Mouse (Mus musculus) brain, embryonic 14.5 days (tissue): ENCODE data around the gene Osbpl9. TPM values are rescaled to one million over a fixed set of nuclear protein-coding genes. Genes with fewer than 3 reads are reported as not detected.
A peak's percentile ranks its signal among the peaks of the same experiment; 100 is the strongest.

Source experiments
- DNase-seq: peaks from one replicate; pipeline ENCODE4 v3.0.0-alpha.2; 2011; ENCODE audit warnings: low read depth
- CTCF ChIP-seq: fragments of 200-500 bp; IDR thresholded peaks from 2 replicates; pipeline ENCODE4 v1.5.1; 2012; ENCODE audit warnings: inconsistent platforms, mild to moderate bottlenecking, moderate library complexity, borderline replicate concordance; ENCODE audit not compliant: insufficient read depth, insufficient read length; ENCODE audit errors: extremely low read depth
- POLR2A ChIP-seq: fragments of 200-500 bp; IDR thresholded peaks from 2 replicates; pipeline ENCODE4 v1.6.1; 2012; ENCODE audit warnings: mild to moderate bottlenecking, inconsistent platforms, borderline replicate concordance; ENCODE audit not compliant: poor library complexity, insufficient read depth, insufficient read length, severe bottlenecking; ENCODE audit errors: extremely low read depth
- polyA plus RNA-seq: library from polyadenylated mRNA; depleted of rRNA; stranded (reverse); fragments of >200 nt; gene quantifications from 2 replicates; pipeline ENCODE4 v1.2.3, GENCODE M21; 2012; rRNA removed

Gene Osbpl9
- polyA plus RNA-seq: 79.1 and 85.6 TPM in 2 replicates

DNA sequence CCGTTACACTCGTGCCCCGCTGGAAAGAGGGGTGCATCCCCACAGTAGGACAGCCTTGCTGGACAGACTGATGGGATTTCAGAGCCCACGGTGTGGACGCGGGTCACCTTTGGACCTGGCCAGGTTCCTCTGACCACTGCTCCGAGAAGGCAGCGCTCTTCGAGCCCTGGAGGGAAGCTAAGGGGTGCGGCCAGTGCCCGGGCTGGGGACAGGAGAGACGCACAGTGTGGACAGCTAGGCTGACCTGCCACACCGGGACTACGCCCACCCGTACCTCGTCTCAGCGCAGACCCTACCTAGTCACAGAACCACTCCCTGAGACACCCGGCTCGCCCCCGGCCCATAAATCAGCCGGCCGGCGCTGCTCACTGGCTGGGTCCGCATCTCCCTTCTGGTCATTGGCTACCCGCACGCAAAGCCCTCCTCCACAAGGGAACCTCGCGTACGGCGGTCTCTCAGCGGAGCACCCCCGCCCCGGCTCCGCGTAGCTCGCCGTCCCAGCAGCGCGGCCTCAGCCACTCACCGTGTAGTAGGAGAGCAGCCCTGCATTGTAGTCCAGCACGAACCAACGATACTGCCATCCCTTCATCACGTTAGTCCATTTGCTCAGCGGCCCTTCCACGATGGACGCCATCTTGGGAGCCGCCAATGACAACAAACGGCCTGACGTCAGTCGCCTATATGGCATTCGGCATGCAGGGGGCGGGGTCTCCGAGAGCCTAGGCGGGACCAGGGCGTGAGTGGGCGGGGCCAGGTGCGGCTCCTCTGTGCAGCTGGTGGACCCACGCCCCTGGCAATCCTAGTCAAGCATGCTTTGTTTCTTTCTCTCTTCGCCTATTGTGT lies at the start of gene Osbpl9:
Osbpl9 (minus strand) TSS at position 691 of the 843 bp plus-strand sequence.
- no peak for TF ChIP-seq CTCF
- peak; percentile 49; the same call in 1 of the 2 replicates for TF ChIP-seq POLR2A

DNA sequence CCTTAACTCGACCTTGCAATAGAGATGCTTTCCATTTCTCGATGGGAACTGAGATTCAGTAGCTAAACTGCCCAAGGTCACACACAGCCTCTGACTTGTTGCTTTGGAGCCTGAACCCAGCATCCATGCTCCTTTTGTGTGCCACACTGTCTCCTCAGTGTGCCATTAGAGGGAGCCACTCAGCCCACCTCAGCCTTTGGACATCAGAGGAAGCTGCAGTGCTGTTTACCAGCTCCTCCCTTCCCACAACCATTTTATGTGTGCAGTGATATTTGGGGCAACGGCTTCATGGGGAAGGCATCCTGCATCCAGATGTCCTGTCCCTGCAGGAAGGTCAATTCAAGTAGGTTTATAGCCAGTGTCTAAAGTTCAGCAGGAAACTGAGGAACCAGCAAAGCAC lies 49.5 kb upstream of the Osbpl9 start:
- DNase-seq: no peak
- TF ChIP-seq CTCF: peak; percentile 48; the same call in 1 of the 2 replicates
- no peak for TF ChIP-seq POLR2A

More for the DNA sequence above, at the start of gene Osbpl9:
- peak; percentile 99 for DNase-seq

DNA sequence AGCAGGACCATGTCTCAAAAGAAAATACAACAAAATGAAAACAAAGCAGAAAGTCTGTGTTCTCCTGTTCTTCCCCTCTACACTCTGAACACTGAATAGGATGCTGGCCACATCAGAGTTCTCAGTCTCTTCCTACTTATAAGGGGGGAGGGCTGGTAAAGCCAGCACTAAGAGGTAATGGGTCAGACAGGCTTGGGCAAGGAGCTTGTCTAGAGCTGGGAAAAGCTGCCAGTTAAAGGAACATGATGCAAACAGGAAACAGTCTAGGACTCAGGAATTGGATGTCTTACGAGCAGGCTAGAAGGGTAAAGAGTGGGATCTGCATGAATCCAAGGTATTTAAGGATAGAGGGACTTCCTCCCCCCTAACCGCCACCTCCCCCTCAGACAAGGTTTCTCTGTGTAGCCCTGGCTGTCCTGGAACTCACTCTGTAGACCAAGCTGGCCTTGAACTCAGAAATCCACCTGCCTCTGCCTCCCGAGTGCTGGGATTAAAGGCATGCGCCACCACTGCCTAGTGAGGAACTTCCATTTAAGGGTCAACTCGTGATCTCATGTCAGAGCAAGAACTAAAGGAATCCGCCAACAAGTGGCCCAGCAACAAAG lies 43.0 kb upstream of the Osbpl9 start:
- TF ChIP-seq CTCF: no peak
- TF ChIP-seq POLR2A: no peak
- no peak for DNase-seq

DNA sequence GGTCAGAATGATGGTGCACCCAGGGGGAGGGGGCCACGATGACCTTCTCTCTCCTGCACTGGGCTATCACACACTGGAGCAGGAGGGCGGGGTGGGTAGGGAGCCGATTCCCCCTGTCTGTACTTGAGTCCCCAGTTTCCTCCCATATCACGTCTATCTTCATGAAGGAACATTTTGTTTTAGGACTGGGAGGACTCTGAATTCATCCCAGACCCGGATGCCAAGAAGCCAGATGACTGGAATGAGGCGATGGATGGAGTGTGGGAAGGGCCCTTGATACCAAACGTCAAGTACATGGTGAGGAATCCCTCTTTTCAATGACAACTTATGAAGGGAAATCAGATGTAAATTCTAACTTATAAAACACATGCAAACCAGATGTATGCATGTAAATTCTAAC lies 42.4 kb upstream of the Osbpl9 start:
- no peak for TF ChIP-seq CTCF
- no peak for TF ChIP-seq POLR2A
- DNase-seq: no peak

DNA sequence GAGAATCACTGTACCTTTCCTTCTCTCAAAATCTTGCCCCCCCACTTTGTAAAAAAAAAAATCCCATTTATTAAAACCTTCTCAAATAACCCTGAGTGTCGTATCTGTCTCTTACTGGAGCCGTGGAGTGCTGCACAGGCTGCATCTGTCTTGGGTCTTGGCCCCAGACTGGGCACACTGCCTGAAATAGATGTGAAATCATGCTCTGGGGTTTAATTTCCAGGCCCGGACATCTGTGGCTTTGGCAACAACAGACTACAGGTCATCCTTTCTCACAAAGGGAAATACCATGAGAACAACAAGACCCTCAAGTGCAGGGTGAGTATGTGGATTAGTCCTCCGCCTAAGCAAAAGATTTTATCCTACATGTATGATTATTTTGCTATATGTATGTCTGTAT lies 39.9 kb upstream of the Osbpl9 start:
- TF ChIP-seq POLR2A (no peak), CTCF (no peak)
- peak; percentile 85 for DNase-seq

DNA sequence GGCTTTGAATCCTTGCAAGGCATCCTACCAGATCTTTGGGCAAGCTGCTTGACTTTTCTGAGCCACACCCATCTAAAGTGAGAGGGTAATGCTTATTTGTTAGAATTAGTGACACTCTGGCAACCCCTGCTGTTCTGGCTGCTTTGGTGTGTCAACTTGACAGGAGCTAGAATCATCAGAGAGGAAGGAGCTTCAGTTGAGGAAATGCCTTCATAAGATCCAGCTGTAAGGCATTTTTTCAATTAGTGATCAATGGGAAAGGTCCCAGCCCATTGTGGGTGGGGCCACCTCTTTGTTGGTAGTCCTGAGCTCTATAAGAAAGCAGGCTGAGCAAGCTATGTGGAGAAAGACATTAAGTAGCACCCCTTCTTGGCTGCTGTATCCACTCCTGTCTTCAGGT lies 39.1 kb upstream of the Osbpl9 start:
- TF ChIP-seq CTCF (no peak), POLR2A (no peak)
- no peak for DNase-seq

DNA sequence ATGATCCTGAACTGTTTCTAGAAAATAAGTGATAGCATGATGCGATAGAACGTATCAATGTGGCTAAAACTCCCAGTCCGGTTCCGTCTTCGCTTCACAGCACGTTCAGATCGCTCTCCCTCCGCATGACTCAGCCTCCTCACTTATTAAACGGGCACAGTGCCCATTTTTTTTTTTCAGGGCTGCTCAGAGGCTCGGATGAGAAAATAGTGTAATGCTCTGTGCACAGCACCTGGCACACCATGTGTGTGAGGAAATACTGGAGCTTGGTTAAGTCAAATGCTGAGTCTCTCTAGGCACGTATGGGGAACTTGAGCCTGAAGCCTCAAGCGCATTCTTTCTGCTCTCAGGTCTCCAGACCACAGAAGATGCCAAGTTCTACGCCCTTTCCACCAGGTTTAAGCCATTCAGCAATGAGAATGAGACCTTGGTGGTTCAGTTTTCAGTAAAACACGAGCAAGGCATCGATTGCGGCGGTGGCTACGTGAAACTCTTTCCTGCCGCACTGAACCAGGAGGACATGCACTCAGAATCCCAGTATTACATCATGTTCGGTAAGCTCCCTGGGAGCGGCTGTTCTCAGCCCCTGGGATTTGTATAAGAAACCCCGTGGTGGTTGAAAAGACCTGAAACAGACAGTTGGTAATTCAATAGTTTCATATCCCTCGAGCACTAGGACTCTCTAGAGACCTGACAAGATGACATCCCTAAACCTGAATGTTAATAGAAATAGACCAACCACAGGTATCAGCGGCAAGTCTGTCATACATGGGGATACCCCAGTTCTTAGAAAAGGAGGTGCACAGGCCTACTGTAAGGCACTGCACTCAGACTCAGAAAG lies 36.6 kb upstream of the Osbpl9 start:
- TF ChIP-seq CTCF (no peak), POLR2A (no peak)
- peak; percentile 65 for DNase-seq

DNA sequence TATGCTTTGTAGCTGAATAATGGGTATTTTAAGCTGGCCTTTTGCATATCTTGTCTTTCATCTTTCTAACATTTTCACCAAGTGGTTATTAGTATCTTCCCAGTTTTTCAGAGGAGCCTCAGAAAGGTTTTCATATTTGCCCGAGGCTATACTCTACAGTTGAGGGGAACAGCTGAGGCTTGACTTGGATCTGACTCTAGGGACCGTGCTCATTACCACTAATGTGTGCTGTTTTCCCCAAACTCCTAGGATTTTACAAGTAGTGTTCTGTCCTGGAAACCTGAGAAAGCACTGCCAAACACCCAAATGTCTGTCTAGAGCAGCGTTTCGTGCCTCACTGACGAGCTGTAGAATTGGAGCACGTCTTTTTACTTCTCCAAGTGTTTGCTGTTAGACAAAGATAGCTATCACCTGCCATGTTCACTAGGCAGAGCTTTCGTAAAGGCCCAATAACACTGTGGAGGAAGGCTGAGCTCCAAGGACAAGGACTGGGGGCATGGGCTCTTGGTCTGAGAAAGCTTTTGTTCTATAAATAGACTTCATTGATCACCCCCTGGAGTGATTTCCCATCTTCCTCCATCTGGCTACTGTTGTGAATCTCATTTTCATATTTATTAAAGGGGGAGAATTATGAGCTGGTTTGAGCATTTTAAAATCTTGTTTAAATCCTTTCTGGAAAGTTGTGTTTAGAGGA lies 34.3 kb upstream of the Osbpl9 start:
- DNase-seq: peak; percentile 45
- TF ChIP-seq POLR2A (no peak), CTCF (no peak)

DNA sequence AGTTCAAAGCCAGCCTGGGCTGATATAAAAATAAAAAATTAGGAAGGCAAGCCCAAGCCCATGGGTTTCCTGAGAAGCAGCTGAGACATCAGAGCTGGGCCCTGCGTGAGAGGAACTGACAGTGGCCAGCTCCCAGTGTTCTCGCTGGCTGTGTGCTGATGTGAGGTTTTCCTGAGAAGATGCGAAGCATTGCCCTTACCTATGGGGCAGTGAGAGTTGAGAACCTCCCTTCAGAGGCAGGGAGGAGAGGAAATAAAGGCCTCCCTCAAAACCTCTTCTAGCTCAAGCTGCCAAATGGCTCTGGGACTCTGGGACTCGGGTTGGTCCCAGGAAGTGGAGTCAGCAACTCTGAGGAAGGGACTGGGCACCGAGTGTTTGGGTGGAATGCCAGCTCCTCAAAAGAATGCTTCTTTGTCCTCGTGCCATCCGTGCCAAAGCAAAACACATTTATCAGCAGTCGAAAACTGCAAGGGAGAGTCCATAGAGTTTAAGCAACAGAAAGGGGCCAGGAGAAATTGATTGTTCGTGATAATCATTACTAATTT lies 32.8 kb upstream of the Osbpl9 start:
- TF ChIP-seq POLR2A: no peak
- no peak for TF ChIP-seq CTCF
- peak; percentile 63 for DNase-seq

DNA sequence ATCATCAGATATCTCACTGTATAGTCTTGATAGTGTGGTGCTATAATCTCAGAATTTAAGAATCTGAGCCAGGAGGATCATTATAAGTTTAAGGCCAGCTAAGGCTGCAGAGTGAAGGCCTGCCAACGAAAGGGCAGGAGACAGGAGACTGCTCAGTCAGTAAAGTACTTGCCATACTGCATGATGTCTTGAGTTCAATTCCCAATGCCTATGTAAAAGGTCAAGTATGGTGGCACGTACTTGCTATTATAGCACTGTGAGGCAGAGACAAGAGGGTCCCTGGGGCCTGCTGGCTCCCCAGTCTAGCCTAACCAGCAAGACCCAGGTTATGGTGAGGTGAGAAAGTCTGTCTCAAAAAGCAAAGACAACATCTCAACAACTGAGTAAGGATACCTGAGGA lies 32.1 kb upstream of the Osbpl9 start, which contains the start of gene Calr4:
Calr4 (plus strand) TSS at position 301 of the 400 bp plus-strand sequence.
- DNase-seq: no peak
- TF ChIP-seq POLR2A (no peak), CTCF (no peak)
